Mouse (Mus musculus) duodenum, adult 2 months (tissue): Measurements from ENCODE around the gene Olfr263. TPM values are rescaled to one million over a fixed set of nuclear protein-coding genes. Genes with fewer than 3 reads are reported as not detected.

ENCODE experiments used
- polyA plus RNA-seq: library from polyadenylated mRNA; depleted of rRNA; stranded (reverse); fragments of >200 nt; gene quantifications from 2 replicates; pipeline ENCODE4 v1.2.3, GENCODE M21; 2012; ENCODE audit warnings: low replicate concordance; rRNA removed

Olfr263 gene
- not detected in 2 replicates for polyA plus RNA-seq

GRCm38 (mm10) chr13:21129339-21129738 lies at the start of gene Olfr263:
Gene Olfr263 (plus strand): TSS chr13:21129639.

DNA sequence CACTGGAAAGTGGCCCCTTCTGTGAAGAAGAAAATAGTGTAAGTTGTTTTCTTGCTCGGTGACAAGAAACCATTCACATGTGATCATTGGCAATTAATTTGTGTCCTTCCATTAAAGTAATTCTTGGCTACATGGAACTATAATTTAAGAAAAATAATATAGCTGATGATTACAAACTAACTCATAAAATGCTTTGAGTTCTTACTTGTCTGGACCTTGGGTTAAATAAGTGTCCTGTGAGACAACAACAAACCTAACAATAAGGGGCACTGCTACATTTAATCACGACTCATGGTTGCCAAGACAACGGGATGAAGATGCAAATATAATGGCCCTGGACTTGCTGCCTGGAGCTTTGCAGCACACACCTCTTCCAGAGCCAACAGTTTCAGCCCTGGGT lies 18.3 kb upstream of the Olfr263 start, which contains the start of gene Olfr1369-ps1:
Olfr1369-ps1 (plus strand) TSS at position 301 of the 400 bp plus-strand sequence.

GRCm38 (mm10) chr13:21145767-21146166 lies 16.3 kb downstream of the Olfr263 start, which contains the start of gene Olfr1368:
Gene Olfr1368 (minus strand): TSS chr13:21145867.

GRCm38 (mm10) chr13:21179367-21179723 lies 49.9 kb downstream of the Olfr263 start, which contains the start of gene Trim27:
Gene Trim27 (plus strand): TSS chr13:21179445.

Other genes with a start within 250 kb of the Olfr263 start
- not detected in 2 replicates for gene Olfr1370, start 54.7 kb upstream of the Olfr263 start, polyA plus RNA-seq
- not detected in 2 replicates for gene Olfr1369-ps1, start 18.2 kb upstream of the Olfr263 start, polyA plus RNA-seq
- not detected in 2 replicates for gene Olfr1368, start 16.2 kb downstream of the Olfr263 start, polyA plus RNA-seq
- gene Trim27, start 49.8 kb downstream of the Olfr263 start, polyA plus RNA-seq = 66.9 and 77.8 TPM in 2 replicates
- gene Gpx5, start 163.1 kb downstream of the Olfr263 start, polyA plus RNA-seq = not detected in 2 replicates
- not detected in 2 replicates for gene Gpx6, start 182.5 kb downstream of the Olfr263 start, polyA plus RNA-seq
- gene Olfr1367, start 217.3 kb downstream of the Olfr263 start, polyA plus RNA-seq = not detected in 2 replicates
- 0.07 and 0.13 TPM in 2 replicates for gene Zscan12, start 233.2 kb downstream of the Olfr263 start, polyA plus RNA-seq